Mouse (Mus musculus) embryonic facial prominence, embryonic 10.5 days (tissue): Measurements from ENCODE around the gene Man2a1. TPM values are rescaled to one million over a fixed set of nuclear protein-coding genes. Genes with fewer than 3 reads are reported as not detected.

ENCODE experiments used
- DNase-seq: peaks from one replicate; pipeline ENCODE4 v3.0.0-alpha.2; 2017; ENCODE audit warnings: low spot score
- H3K27ac ChIP-seq: fragments of 300-500 bp; sonication (generic); replicated peaks from 2 replicates; pipeline ENCODE4 v1.5.1; 2016; ENCODE audit warnings: mild to moderate bottlenecking
- H3K27me3 ChIP-seq: fragments of 300-500 bp; sonication (generic); replicated peaks from 2 replicates; pipeline ENCODE4 v1.6.1; 2016; ENCODE audit warnings: low read depth, mild to moderate bottlenecking; ENCODE audit not compliant: poor library complexity, severe bottlenecking
- H3K36me3 ChIP-seq: fragments of 300-500 bp; sonication (generic); replicated peaks from 2 replicates; pipeline ENCODE4 v1.6.1; 2016; ENCODE audit warnings: mild to moderate bottlenecking, moderate library complexity
- H3K4me1 ChIP-seq: fragments of 300-500 bp; sonication (generic); 2 replicates; pipeline ENCODE4 v1.6.1; 2016
- H3K4me3 ChIP-seq: fragments of 300-500 bp; sonication (generic); 2 replicates; pipeline ENCODE4 v1.5.1; 2016; ENCODE audit warnings: mild to moderate bottlenecking, moderate library complexity
- H3K9me3 ChIP-seq: fragments of 300-500 bp; sonication (generic); 2 replicates; pipeline ENCODE4 v1.6.1; 2016; ENCODE audit warnings: mild to moderate bottlenecking
- WGBS: fragments of 180-500 bp; shearing (Covaris S2); methylation state at CpG from one replicate; pipeline ENCODE4 v1.1.7; 2016; 5-methylcytosine and 5-hydroxymethylcytosine counted together
- polyA plus RNA-seq: library from polyadenylated mRNA; unstranded; fragments of >200 nt; fragmentation: Nextera tagmentation; extraction: Ambion mirVana; gene quantifications from 2 replicates; pipeline ENCODE4 v1.2.1, GENCODE M21; 2016

The Man2a1 gene
- polyA plus RNA-seq, 1 experiment from 2014 or later = 6.4 TPM

DNA sequence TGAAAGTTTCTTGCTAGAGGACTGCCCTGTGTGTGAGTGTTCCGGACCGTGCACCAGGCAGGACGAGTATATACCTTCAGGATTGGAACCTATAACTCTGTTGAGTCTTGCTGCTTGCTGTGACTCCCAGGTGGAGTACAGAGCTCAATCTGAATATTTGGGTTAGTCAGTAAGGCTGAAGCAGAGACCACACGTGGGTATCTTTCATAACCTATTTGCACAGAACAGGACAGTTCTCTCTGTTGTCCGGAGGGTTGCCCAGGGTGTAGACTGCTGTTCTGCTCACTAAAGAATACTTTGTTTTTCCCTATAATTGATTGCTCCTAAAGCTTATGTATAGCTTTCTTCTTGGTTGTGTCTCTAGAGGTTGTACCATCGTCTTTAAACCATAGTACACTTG is 7.7 kb downstream of the Man2a1 start:
- Histone ChIP-seq H3K27ac (no peak overlapping the region), H3K27me3 (no peaks in the 10 kb centered on the region), H3K4me1 (peaks cover 29% of the 10 kb centered on the region), H3K9me3 (no peaks in the 10 kb centered on the region), H3K4me3 (no peak overlapping the region), H3K36me3 (peaks cover 22% of the 10 kb centered on the region; the same call in 1 of the 2 replicates)
- WGBS = 87% methylated on average over 6 of the region's 6 CpGs
- no peak for DNase-seq

DNA sequence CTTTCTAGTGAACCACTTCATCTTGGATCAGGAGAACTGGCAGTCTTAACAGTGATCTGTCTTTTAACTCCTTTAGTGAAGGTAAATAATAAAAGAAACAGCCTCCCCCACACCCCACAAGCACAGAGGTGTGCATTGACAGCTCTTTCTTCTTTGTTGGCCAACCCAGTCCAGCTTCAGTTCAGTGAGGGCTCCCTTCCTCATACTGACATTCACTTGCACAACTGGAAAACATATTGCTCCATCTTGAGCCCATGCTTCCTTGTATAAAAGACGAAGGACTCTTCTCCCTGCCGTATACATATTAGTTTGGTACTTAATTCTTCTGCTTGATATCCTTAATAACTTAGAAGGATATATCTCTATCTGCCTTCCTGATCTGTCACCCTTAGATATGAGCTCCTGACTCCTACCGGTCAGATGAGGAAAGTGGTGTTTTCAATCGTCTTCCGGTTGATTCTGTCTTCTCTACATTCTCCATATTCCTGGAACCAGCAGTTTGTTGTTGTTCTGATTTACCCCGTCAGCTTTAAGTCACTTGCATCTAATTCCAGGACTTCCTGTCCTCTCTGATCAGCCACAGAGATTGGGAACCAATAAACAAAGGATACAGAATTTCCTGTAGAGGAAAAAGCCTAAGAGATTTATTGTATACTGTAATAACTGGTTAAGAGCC is 8.5 kb downstream of the Man2a1 start:
- Histone ChIP-seq H3K9me3 (no peaks in the 10 kb centered on the region), H3K36me3 (peaks cover 23% of the 10 kb centered on the region; the same call in 1 of the 2 replicates), H3K27me3 (no peaks in the 10 kb centered on the region), H3K4me3 (no peak overlapping the region), H3K27ac (no peak overlapping the region), H3K4me1 (peaks cover 20% of the 10 kb centered on the region)
- no peak for DNase-seq
- 79% methylated on average over 6 of the region's 6 CpGs for WGBS

GRCm38 (mm10) chr17:64609741-64610140 is 9.2 kb downstream of the Man2a1 start:
- Histone ChIP-seq H3K9me3 (no peaks in the 10 kb centered on the region), H3K4me3 (no peak overlapping the region), H3K4me1 (peaks cover 15% of the 10 kb centered on the region), H3K27me3 (no peaks in the 10 kb centered on the region), H3K36me3 (peaks cover 23% of the 10 kb centered on the region; the same call in 1 of the 2 replicates), H3K27ac (no peak overlapping the region)
- no peak for DNase-seq
- 62% methylated on average over 3 of the region's 3 CpGs for WGBS

GRCm38 (mm10) chr17:64611426-64611825 is 10.9 kb downstream of the Man2a1 start:
- H3K4me3 ChIP-seq = no peak overlapping the region
- no peak overlapping the region for H3K27ac ChIP-seq
- H3K27me3 ChIP-seq = no peaks in the 10 kb centered on the region
- peaks cover 13% of the 10 kb centered on the region for H3K4me1 ChIP-seq
- H3K9me3 ChIP-seq = no peaks in the 10 kb centered on the region
- WGBS = 88% methylated on average over 5 of the region's 5 CpGs
- DNase-seq = no peak
- peaks cover 32% of the 10 kb centered on the region; the same call in 1 of the 2 replicates for H3K36me3 ChIP-seq

DNA sequence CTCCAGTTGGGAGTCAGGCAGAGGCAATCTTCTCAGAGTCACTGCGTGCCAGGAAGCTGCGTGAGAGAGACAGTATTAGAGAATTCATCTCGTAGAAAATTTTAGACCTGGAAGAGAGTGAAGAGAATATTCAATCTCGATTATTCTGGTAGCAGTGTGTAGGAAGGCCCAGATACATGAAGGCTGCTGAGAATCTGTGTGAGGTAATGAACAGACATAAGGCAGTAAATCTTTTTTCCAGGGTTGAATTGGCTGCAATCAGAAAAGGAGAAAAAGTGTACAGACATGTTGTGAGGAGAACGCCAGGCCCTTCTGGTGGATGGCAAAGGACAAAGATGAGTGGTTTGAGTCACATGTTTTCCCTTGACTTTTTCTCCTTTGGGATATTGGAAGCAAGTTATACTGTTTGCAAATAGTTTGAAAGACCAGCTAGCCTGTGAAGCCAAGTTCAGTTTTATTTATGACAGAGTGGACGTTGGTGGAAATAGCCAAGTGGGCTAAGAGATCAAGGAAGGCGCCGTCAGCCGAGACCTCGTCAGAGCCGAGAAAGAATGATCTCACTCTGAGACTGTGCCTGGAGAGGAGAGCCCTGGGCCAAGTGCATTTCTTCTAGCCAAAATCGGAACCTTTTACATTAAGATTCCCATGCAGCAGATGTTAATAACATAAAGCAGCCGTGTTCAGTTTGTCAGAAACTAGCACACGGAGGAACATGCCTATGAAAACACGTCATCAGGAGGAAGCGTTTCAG is 11.8 kb downstream of the Man2a1 start:
- peaks cover 14% of the 10 kb centered on the region for H3K4me1 ChIP-seq

DNA sequence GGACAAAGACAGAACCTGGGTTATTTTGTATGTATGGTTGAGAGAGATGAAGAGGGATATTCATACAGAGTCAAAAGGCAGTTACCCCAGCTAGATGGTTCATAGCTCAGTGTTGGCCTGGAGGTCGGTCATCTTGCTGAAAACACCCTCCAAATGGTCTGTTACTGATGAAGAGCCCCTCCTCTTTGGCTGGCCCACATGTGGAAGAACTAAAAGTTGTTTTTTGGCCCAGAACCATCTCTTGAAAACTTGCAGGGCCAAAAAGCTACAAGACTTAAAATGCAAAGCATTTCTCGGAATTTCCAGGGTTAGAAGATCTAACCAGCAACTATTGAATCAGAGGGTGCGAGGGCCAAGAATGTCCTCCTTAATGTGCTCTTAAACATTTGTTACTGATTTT is 12.4 kb downstream of the Man2a1 start:
- Histone ChIP-seq H3K9me3 (no peaks in the 10 kb centered on the region), H3K4me1 (peaks cover 14% of the 10 kb centered on the region), H3K36me3 (peaks cover 28% of the 10 kb centered on the region; the same call in 1 of the 2 replicates), H3K27ac (no peak overlapping the region), H3K27me3 (no peaks in the 10 kb centered on the region), H3K4me3 (no peak overlapping the region)
- 94% methylated on average over 3 of the region's 3 CpGs for WGBS
- no peak for DNase-seq

More for the DNA sequence above, 11.8 kb downstream of the Man2a1 start:
- Histone ChIP-seq H3K27ac (no peak overlapping the region), H3K9me3 (no peaks in the 10 kb centered on the region), H3K36me3 (peaks cover 28% of the 10 kb centered on the region; the same call in 1 of the 2 replicates), H3K27me3 (no peaks in the 10 kb centered on the region), H3K4me3 (no peak overlapping the region)
- no peak for DNase-seq
- WGBS = 93% methylated on average over 16 of the region's 16 CpGs

DNA sequence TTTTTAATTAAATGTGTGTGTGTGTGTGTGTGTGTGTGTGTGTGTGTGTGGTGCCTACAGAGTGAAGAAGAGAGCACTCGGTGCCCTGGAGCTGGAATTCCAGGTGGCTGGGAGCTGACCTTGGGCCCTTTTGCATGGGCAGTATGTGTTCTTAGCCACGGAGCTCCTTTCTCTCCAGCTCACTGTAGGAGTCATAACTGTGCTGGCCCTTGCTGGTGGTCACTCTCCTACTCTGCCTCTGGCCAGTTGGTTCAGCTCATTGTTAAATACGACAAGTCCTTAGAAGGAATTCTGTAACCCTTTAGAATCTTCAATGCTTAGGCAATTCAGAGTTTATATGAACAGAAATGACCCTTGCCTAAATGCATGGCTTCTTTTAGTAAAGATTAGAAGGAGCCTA is 12.8 kb downstream of the Man2a1 start:
- WGBS = 69% methylated on average over 3 of the region's 3 CpGs

GRCm38 (mm10) chr17:64614804-64615203 is 14.3 kb downstream of the Man2a1 start:
- DNase-seq = no peak
- peaks cover 28% of the 10 kb centered on the region; the same call in 1 of the 2 replicates for H3K36me3 ChIP-seq
- 96% methylated on average over 3 of the region's 3 CpGs for WGBS
- no peaks in the 10 kb centered on the region for H3K9me3 ChIP-seq
- H3K27ac ChIP-seq = no peak overlapping the region
- H3K27me3 ChIP-seq = no peaks in the 10 kb centered on the region
- H3K4me3 ChIP-seq = no peak overlapping the region
- H3K4me1 ChIP-seq = peaks cover 14% of the 10 kb centered on the region

More for the DNA sequence above, 12.8 kb downstream of the Man2a1 start:
- Histone ChIP-seq H3K27me3 (no peaks in the 10 kb centered on the region), H3K4me1 (peaks cover 14% of the 10 kb centered on the region), H3K4me3 (no peak overlapping the region), H3K27ac (no peak overlapping the region), H3K36me3 (peaks cover 28% of the 10 kb centered on the region; the same call in 1 of the 2 replicates), H3K9me3 (no peaks in the 10 kb centered on the region)
- DNase-seq = no peak

DNA sequence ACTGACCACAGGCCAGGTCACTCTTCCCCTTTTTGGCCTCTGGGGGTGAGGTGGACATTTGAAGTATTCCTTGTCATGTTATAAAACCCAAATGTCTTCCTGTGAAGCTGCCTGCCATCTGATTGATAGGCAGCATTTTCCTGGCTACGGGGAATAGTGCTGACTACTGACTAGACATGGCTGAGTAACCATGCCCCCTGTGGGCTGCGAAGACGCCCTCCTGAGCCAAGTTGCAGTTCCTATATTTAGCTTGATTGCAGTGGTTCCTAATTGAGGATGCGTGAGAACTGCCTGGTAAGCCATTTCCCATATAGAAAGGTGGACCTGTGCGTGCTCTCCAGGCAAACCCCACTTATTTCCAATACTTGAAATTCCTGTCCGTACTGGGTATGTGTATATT is 14.9 kb downstream of the Man2a1 start:
- Histone ChIP-seq H3K4me1 (peaks cover 14% of the 10 kb centered on the region), H3K27ac (no peak overlapping the region), H3K9me3 (no peaks in the 10 kb centered on the region), H3K36me3 (peaks cover 28% of the 10 kb centered on the region; the same call in 1 of the 2 replicates), H3K4me3 (no peak overlapping the region), H3K27me3 (no peaks in the 10 kb centered on the region)
- 80% methylated on average over 6 of the region's 6 CpGs for WGBS
- DNase-seq = no peak

- Histone ChIP-seq H3K4me3 (no peak overlapping the region), H3K27me3 (no peaks in the 10 kb centered on the region), H3K27ac (no peak overlapping the region), H3K4me1 (peaks cover 11% of the 10 kb centered on the region), H3K9me3 (no peaks in the 10 kb centered on the region), H3K36me3 (peaks cover 25% of the 10 kb centered on the region; the same call in 1 of the 2 replicates)
- WGBS = 61% methylated on average over 6 of the region's 6 CpGs
- DNase-seq = peak; percentile 34
These were observed 15.7 kb downstream of the Man2a1 start for GRCm38 (mm10) chr17:64616259-64616658.

- Histone ChIP-seq H3K4me3 (no peak overlapping the region), H3K9me3 (no peaks in the 10 kb centered on the region), H3K4me1 (peaks cover 6% of the 10 kb centered on the region), H3K27ac (no peak overlapping the region), H3K27me3 (no peaks in the 10 kb centered on the region), H3K36me3 (peaks cover 14% of the 10 kb centered on the region; the same call in 1 of the 2 replicates)
- DNase-seq = no peak
- WGBS = 90% methylated on average over 4 of the region's 4 CpGs
These were observed 17.3 kb downstream of the Man2a1 start for GRCm38 (mm10) chr17:64617838-64618237.

GRCm38 (mm10) chr17:64618996-64619395 is 18.5 kb downstream of the Man2a1 start:
- no peak for DNase-seq
- Histone ChIP-seq H3K4me1 (peaks cover 7% of the 10 kb centered on the region), H3K27me3 (no peaks in the 10 kb centered on the region), H3K4me3 (no peak overlapping the region), H3K9me3 (no peaks in the 10 kb centered on the region), H3K36me3 (peaks cover 9% of the 10 kb centered on the region; the same call in 1 of the 2 replicates), H3K27ac (no peak overlapping the region)
- WGBS = 87% methylated on average over 4 of the region's 4 CpGs
